Mouse (Mus musculus) bone marrow, adult 2 months (tissue): ENCODE data around the gene S1pr4.

Source experiments
- CTCF ChIP-seq: fragments of 200-500 bp; IDR thresholded peaks from 2 replicates; pipeline ENCODE4 v1.5.1; 2011; ENCODE audit warnings: low read length, control low read depth; ENCODE audit not compliant: control insufficient read depth, insufficient read depth
- POLR2A ChIP-seq: fragments of 200-500 bp; IDR thresholded peaks from 2 replicates; pipeline ENCODE4 v1.6.1; 2011; ENCODE audit warnings: low read depth, mild to moderate bottlenecking, control low read depth, low read length, borderline replicate concordance; ENCODE audit not compliant: control insufficient read depth

DNA sequence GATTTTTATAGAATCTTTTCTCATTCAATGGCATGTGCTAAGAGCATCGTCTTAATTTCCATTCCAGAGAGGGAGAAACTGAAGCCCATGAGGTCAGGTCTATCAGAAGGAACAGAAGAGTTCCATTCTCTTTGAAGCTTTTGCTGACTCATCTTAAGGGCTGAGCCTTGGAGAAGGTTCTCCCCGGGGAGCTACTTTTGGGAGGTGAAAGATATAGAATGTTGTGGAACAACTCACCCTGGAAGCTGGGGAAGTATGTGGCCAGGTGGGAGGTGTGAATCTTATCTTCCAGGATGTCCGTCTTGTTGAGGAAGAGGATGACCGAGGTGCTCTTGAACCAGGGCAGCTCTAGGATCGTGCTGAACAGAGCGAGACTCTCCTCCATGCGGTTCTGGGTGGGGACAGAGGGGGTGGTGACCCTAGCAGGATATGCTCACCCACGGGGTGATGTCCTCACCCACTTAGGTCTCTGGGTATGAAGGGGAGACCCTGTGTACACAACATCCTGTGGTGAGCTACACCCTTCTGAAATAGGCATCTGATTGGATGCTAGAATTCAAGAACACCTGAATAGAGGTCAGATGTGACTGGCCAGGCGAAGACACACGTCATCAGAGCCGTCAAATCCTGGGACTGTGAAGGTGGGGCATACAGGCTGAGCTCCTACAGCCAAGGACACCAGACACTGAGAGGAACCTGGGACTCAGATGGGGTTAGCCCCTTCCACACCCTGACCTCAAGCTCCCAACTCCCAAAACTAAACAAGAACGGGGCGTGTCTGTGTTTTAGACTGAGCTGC lies 8.0 kb upstream of the S1pr4 start:
- TF ChIP-seq CTCF (no peak), POLR2A (no peak)
